Mouse (Mus musculus) kidney, adult 8-10 months (tissue): ENCODE results near the gene Sdhaf4.
"Not testable (repeated sequence)": the region's sequence is repeated elsewhere in the genome, so short reads cannot be mapped to it uniquely, and the experiment has no call there.

Source experiments
- DNase-seq, 2 experiments: peaks; one replicate each; pipeline ENCODE4 v3.0.0; 2022

Sdhaf4 gene

DNA sequence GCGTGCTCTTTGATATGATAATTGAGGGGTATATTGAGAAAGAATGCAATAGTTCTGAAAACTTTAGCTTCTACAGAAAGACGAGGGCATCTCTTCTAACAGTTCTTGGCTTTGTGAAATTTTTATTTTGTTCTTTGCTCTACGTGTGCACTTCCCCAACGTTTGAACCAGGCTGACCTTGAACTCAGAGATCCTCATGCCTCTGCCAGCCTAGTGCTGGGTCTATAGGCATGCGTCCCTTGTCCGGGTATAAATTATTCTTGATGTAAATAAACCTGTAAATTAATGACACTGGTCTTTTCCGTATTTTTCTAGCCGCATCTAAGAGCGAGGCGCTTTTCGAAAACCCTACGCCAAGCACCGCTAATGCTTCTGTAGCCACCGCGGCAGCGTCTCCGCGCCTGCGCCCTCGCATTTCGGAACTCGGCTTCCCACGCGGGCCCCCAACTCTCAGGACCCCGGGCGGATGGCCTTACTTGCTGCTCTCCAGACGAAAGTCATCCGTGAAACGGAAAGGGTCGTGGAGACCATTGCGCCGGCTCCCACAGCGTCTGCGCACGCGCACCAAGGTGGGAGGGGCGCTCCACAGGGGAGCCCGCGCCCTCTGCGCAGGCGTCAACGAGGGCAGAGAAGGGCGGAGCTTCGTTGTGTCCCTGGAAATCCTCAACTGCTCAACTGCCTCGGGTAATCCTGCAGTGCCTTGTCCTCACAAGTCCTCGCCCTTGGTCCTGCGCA lies at the start of gene Sdhaf4:
Sdhaf4 (minus strand) TSS at position 587 of the 735 bp plus-strand sequence.
- DNase-seq: peak; percentile 90 to 93

DNA sequence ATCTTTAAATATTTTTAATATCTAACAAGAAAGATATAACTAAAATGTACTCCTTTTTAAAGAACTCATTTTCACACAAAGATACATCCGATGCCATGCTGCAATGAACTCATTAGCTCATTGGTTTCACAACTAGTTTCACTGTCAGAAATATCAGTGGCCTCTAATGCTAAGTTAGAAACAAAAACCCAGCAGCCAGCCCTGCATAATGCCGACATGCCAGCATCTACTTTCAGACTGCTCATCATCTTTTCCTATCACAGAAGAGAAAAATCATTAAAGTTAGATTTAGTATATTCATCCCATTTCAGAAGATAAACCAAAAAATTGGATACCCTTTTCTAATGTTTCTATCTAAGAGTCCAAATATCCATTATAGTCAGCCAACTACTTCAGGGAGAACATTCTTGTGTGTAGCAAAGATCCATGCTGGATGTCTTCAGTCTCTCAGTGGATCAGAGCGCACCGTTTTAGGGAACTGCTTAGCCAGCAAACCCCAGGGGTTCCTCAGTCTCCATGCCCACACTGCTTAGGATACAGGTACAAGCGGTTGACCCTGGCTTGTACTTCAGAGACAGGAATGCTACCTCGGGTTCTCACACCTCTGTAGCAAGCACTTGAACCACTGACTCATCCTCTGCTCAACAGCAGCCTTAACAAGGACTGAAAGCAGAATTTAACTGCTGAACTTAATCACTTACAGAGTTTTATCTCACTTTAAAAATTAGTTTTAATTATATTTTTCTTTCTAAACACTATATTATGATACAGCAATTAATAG lies 41.5 kb upstream of the Sdhaf4 start:
- no peak for DNase-seq

DNA sequence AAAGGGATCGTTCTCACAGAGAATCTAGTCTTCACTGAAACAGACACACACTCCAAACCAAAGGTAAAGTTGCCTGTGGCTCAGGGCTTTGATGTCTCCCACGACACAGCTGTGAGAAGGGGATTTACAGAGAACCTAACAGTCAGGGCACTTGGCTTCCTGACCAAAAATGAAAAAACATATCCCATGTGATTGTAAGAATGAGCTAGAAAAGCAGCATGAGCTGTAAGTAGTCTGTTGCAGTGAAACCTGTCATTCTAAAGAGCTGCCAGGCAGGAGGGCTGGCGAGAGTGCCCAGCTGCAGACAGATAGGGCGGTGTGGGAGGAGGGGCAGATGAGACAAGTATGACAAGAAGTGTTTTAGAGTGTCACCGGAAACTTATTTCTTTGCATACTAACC lies 40.2 kb upstream of the Sdhaf4 start:
- DNase-seq: no peak

DNA sequence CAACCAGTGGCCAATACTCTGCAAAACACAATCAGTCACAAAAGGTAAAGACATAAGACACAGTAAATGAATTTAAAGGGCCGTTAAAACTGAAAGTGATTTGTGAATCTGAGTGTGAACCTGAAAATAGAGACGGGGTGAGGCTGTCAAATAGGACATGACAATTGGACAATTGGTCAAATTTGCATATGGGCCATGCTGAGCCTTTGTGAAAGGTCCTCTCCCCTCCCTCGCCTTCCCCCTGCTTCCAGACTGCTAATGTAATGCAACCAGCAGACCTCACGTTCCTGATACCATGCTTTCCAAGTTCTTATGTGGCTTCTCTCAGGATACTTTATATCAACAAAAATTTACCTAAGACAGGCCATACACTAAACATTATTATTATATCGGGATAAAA lies 37.6 kb upstream of the Sdhaf4 start:
- no peak for DNase-seq

DNA sequence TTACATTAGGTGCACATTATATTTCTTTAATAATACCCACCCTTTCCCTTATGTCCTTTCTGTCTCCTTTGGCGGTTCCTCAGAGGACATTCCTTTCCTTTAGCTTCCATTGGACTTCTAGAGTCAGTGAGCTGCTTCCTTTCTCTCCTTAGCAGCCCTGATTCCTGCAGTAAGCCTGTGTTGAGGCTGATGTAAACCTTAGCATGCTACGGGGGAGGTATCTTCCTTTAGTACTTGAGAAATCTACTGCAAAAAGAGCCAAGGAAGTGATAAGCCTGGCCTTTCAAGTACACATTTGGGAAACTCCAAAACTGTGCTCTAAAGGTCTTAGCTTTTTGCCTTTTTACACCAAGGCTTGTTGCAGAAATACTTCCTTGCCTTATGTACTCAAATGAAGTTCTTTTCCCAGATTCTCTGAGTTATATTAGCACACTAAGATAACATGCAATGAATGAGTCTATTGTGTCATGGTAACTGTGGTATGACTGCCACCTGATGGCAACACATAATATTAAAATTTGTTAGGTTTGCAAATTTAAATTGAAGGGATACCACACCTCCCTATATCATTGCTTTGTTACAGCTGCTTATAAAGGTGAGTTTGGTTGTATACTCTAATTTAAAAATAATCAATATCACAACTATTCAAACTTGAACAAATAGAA lies 28.4 kb upstream of the Sdhaf4 start:
- DNase-seq: no peak

DNA sequence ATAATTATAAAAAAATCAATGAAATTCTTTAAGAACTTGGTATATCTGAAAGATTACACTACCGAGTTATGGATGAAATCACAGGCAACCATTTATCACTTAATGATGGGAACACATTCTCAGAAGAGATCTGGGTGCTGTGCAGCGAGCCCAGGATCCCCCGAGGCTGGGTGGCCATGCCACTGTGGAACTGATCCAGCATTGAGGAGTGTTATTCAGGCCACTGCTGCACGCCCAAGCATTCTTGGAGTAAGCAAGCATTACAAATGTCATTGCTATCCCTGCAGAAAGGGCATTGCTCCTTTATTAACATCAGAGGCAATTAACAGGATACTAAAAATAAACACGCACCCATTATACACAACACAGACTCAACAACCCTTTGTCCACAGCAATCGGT lies 5.4 kb upstream of the Sdhaf4 start:
- DNase-seq: no peak

DNA sequence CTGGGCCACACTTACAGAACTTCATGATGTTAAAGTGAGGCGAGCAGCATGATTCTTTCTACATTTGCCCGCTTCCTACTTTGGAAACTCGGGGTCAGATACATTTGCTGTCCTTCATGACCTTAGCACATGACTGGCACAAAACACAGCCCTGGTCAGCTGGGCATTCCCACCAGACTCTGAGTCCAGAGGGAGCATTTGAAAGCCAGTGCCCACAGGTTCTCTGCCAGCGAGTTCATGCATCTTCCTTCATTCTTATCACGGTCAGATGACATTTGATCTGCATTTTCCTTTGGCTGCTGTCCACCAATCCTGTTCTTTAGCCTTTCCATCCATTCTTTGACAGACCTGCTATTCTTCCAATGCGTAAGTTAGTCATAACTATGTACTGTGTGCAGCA lies 4.6 kb upstream of the Sdhaf4 start:
- DNase-seq: no peak

DNA sequence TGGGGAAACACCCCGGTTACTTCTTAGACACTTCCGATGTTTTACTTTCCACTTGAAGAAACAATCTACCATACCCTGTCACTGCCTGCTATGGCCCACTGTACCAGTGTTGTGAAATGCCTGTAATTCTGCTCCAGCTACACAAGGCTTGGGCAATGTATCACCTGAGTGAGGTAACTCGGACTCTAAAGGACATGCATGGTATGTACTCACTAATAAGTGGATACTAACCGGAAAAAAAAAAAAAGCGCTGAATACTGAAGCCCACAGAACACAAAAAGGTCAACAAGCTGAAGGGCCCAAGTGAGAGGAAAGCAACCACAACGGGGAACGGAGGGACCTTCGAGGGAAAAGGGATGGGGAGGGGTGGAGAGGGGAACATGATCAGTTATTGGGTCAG lies 2.2 kb upstream of the Sdhaf4 start:
- DNase-seq: no peak

DNA sequence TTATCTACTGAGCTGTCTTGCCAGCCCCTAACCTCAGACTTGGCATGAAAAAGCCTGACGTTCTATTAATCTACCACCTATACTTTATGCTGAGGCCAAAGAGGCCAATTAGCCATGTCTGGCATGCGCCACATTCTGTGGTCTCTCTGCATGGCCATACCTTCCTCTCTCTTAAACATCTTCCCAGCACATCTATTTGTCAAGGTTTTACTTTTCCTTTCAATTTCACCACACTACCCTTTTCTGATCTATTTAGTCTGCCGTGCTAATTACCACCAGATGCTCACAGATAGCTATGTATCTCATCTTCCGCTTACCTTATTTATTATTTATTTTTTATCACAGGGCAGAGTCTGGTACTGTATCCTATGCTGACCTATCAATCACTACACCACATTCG lies 6.1 kb downstream of the Sdhaf4 start:
- no peak for DNase-seq

DNA sequence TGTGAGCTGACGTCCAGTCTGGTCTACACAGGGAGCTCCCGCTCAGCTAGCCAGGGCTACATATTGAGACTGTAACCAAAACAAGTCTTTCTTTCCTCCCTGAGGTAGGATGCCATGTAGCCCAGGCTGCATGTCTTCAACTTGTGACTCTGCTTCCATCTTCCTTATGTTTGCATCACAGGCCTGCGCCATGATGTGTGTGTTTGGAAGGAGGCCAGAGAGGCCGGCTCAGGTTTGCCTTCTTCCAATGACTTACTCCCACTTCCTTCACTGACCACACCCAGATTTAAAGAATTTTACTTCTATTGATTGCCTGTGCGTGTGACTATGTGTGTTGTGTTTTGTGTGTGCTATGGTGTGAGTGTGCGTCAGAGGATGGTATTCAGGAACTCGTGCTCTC lies 6.6 kb downstream of the Sdhaf4 start:
- DNase-seq: no peak

DNA sequence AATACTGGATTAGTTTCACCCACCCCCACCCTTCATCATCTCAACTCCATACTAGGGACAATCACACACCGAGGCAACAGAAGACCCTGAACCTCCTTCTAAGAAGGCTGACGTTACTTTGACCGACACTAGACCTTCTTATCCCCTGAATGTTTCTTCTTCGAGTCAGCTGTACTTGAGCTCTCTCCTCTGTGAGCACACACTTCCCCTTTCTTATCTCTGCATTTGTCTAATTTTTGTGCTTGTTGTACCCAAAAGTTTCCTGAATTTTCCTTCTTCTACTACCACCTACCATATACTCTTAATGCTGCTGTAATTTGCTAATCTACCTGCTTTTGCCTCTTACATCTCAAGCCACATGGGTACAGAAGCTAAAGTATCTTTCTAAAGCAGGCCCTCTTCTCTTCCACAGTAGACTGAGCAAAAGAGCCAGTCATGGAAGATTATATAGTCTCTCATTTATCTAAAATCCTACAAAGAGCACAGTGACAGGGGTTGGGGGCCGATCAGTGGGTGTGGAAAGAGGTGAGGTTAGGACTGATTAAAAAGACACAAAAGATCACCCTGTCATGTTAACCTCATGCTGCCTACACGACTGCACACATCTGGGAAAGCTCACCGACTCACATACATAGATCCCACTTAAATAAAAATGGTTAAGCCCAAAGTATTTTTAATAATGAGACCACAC lies 7.2 kb downstream of the Sdhaf4 start:
- DNase-seq: no peak

DNA sequence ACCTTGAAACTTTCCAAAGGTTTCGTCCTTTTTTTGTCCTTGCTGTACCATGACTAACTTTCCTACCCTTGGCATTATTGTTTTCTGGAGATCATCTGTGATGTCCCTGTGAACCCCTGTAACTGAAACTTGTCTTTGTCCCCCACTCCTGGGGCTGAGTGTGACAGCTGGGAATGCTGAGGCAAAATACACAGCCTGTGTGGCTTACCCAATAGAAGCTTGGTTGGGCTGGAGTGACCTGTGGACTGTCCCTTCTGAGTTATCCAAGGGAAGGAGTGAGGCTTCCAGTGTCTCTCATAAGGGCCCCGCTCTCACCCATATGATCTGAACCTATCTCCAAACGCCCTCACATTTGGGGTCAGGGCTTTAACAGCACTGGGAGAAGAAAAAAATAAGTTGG lies 8.0 kb downstream of the Sdhaf4 start:
- DNase-seq: no peak

DNA sequence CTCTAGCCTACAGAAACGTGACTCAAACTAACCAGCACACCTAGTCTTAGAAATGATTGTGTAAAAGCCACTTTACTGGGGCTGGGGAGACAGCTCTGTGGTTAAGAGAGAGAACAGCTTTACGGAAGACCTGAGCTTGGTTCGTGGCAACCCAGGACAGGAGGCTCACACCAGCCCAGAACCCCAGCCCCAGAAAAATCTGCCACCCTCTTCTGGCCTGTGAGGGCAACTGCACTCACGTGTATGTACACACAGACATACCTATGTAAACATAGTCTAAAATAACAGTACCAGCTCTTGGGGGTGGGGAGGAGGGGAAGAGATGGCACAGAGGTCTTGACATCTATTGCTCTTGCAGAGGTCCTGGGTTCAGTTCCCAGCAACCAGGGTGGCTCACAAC lies 10.0 kb downstream of the Sdhaf4 start:
- no peak for DNase-seq

DNA sequence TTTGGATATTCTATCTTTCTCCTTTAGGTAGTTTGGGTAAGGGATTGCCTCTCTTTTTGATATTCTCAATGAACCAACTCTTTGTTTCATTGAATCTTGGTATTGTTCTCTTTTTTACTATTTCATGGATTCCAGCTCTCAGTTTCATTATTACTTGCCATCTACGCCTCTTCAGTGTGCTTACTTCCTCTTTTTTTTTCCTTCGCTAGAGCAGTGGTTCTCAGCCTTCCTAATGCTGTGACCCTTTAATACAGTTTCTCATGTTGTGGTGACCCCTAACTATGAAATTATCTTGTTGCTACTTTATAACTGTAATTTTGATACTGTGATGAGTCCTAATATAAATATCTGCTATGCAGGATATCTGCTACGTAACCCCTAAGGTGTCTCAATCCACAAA lies 22.3 kb downstream of the Sdhaf4 start:
- DNase-seq: no peak

DNA sequence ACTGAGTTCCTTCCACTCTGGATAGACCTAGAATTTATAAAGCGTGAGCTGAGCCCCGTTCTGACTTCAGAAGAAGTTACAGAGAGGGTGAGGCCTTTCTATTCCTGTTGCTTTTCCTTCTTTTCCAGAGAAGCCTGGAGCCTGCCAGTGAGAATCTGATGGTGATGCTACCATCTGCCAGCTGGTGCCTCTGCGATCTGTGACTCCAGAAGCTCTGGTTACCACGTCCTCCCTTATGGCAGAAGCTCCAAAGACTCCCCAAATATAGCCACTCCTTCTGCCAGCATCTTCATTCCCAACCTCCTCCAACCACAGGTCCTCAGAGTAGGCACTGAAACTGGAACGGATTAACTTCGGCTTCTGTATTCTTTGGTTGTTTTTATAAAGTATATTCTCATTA lies 27.2 kb downstream of the Sdhaf4 start:
- DNase-seq: no peak

DNA sequence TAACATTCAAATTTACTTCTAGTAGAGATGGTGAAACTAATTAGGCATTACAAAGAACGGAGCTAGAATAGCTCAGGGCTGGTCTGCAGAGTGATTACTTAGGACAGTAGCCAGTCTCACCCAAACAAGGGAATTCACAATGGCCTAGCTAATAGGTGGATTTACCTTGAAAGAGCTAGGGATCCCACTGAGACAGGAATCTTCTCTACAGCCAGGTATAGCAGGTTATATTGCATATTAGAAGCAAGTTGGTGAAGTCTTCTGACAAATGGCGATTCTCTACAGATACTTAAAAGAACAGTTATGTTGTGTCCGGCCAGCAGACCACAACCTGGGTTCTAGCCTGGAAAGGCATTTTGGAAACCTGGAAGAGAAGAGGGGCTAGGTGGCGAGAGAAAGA lies 34.3 kb downstream of the Sdhaf4 start:
- not testable (repeated sequence) for DNase-seq

DNA sequence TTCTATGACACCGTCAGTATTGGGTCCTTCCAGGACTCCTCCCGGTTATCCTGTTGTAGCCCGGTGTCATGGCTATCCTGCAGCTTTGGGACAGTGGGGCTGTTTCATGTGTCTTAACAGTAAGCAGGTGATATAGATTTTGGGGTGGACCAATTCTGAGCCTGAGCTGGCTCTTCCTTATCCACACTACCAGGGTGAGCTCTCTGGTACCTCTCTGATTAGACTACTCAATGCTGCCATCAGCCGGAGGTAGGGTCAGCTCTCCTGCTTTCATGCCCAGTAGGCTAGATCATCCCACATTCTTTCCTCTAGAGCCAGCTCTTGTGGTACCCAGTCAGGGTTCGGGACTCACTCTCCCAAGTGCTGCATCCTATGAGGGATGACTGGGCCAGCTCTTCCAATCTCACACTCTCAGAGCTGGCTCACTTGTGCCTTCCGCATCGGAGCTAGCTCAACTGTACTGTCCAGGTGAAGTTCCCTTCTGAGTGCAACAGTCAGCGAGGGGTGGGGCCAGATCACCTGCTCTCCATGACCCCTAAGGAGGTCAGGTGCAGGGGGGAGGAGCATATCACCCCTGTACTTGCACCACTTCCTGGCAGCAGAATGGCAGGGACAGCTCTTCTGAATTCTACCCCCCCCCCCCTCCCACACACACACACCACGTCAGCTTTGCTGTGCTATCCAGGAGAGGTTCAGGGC lies 37.3 kb downstream of the Sdhaf4 start:
- no peak for DNase-seq

DNA sequence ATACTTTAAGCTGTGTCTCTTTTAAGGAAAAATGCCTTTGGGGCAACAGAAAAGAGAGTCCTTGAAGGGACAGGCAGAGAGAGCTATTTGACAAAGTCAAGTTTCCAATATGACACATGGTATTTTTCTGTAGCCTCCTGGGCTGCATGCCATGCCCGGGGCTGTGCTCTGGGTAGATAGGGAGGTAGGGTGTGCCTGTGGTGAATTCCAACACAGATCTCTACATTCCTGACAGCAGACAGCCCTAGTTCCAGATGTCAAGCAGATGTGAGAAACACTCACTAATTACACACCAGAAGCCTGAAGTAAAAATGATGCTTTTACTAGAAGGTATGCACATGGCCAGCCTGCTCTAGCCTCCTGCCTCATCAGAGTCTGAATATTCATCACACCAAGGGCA lies 39.2 kb downstream of the Sdhaf4 start:
- DNase-seq: no peak

DNA sequence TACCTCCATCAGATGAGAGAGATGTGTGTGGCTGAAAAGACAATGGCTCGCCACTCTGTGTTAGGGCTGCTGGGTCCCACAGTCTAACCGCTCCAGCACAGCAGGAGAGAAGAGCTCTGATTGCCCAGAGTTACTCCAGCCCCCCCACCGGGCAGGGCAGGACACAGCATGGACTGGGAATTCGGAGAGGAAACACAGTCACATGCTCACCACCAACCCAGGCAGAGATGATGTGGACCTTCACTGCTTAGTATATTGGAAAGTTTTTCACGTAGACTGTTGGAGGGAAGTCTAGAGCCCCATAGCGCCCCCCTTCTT lies 46.1 kb downstream of the Sdhaf4 start:
- no peak for DNase-seq

DNA sequence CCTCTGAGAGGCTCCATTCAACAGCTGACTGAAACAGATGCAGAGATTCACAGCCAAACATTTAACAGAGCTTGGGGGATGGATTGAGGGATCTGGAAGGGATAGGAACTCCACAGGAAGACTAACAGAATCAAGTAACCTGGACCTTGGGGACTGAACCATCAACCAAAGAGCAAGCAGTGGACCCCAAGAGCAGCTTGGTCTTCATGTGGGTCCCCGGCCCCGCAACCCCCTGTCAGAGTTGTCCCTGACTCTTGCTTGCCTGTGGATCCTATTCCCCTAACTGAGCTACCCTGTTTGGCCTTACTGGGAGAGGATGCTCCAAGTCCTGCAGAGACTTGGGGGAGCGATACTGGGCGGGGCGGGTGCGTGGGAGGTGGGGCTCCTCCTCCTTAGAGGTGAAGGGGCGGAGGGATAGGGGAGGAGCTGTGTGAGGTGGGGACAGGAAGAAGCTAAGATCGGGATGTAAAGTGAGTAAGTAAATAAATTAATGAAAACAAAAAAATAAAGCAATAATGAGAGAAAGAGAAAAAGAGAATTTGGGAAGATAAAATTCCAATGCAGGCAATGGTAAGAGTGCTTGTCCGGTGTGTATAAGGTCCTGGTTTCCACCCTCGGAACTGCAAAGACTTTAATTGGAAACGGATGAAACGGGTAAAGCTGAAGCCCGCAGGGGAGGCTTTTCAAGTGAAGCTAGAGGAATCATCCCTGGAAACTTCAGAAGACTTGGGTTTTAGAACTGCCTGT lies 46.6 kb downstream of the Sdhaf4 start:
- DNase-seq: no peak

DNA sequence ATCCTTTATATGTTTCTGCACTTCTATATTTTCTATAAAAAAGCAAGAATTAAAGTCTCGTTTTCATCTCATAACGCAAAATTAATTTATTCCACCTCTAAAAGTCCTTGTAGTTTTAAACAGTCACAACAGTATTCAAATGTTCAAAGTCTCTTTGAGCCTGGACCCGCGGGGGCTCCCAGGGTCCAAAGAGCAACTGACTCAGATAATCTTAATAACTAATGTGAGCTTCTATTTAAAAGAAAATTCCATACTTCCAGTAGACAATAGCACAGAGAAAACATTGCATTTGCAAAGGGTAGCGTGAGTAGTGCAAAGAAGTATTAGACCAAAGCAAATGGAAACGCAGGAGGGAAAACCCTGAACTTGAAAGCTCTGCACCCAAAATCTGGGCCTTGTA lies 47.4 kb downstream of the Sdhaf4 start:
- DNase-seq: peak in 1 of 2 experiments; percentile 32

DNA sequence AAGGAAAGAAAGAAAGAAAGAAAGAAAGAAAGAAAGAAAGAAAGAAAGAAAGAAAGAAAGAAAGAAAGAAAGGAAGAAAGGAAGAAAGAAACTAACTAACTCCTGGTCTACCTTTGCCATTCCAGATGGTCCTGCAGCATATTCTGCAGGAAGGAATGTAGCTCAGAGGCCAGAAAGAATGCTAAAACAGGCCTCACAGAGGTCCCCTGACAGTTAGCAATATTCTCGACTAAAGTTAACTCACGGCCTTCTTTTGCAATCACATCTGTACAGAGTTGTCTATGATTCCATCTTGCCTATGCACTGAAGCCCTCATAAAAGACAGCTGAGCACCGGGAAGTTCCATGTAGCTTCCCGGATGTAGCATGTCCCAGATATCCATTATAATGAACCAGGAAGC lies 49.9 kb downstream of the Sdhaf4 start:
- no peak for DNase-seq
